Mouse (Mus musculus): Measurements from ENCODE around the gene Slco4a1. TPM values are rescaled to one million over a fixed set of nuclear protein-coding genes. Genes with fewer than 3 reads are reported as not detected.

The Slco4a1 gene
- total RNA-seq, 2 experiments from 2014 or later: 0.15 to 1.2 TPM

DNA sequence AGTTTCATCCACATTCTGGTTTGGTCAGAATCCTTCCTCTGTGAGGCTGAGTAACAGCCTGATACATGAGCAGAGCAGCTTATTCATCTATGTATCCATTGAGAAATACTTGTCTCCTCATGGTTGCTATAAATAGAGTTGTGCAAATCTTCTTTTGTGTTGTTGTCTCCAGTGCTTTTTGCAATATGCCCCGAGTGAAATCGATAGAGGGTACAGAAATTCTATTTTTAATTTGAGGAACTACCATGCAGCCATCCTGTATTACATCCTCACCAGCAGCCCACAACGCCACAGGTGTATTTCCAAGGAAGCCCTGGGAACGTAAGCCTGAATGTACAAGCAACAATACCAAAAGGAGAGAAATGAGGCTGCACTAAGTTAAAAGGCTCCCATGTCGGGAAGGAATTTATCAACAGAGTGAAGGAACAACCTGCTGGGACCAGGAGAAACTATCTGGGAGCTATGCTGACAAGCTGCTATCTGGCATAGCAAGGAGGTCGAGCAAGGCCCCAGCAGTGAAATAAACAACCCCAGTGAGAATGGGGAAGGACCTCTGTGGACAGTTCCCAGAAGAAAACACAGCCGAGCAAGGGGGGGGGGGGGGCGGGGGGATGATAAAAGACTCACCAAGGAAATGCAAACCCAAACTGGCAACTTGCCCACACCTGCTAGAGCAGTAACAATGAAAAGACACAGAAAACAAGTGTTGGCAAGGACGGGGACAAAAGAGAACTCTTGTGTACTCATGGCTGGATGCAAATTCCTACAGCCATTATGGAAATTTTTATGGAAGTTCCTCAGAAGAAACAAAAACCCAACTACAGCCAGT lies 10.9 kb upstream of the Slco4a1 start:
- intact Hi-C loops (cut with DNase I): no loop called here
- no peak for DNase-seq

DNA sequence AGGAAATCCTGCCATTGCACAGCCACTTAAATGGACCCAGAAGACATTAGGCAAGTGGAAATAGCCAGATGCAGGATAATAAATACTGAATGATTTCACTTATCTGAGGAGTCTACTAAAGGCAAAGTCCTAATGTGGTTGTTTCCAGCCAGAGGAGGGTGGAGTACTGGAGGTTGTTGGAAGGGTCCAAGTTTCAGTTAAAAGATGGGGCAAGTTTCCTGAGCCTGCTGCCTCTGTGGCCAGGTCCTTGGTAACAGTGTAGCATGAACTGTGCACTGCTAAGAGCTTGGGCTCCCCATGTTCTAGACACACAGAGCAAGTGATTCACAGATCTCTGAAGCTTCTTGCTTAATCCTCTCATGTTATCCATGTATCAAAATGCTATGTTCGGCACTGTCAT lies 10.1 kb upstream of the Slco4a1 start:
- no peak for DNase-seq
- intact Hi-C loops (cut with DNase I): no loop called here

DNA sequence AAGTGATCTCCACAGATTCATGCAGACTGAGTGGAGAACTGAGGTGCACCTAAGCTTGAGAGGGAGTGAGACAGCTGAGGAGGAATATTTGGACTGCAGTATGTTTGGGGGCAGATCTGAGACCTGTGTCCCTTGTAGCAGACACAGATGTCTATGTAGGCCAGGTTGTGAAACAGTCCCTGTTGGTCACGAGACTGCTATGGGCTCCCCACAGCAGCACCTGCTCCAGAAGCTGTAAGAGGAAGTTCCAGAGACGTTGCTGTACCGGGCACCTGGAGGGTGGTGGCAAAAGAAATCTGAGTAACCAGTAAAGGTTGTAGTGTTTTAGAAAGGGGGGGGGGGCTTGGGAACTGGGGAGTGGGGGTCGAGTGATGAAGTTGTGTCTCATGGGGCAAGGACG lies 7.0 kb upstream of the Slco4a1 start:
- intact Hi-C loops (cut with DNase I): no loop called here
- DNase-seq: no peak

DNA sequence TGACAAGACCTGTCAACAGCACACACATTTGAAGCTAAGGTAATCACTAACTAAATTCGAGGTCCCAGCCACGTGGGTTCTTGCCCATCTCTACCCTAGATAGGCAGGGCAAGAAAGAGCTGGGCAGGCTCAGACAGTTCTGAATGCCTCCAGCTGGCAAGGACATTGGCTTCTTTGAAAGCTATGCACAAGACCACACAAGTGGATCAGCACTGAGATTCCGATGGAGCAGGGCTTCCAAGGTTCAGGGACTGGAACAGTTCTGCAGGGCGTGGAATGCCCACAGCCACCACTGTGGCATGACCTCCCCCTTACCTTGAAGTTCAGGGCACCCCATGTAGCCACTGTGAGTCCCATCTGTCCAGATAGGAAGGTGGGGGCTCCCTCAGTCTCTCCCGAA lies 5.5 kb upstream of the Slco4a1 start:
- DNase-seq: no peak

DNA sequence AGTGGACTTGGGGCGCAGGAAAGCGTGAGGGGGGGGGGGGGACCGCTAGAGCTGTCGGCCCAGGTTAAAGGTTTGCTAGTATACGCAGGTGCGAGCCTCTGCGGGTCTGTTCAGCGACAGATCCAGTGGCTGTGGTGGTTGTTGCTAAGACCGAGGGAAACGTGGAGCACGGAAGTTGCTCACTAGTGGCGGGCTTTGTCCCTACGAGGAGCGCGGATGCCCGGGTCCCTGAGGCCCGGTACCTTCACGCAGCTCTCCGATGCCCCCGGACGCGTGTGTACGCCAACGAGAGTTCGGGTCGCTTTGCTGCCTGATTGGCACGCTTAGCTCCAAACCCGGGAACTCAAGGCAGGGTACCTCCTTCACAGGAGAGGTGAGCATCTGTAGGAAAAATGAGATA lies 660 bp downstream of the Slco4a1 start:
- intact Hi-C loops (cut with DNase I): no loop called here
- DNase-seq: no peak

More for the DNA sequence above, 5.5 kb upstream of the Slco4a1 start:
- intact Hi-C loops (cut with DNase I): no loop called here

DNA sequence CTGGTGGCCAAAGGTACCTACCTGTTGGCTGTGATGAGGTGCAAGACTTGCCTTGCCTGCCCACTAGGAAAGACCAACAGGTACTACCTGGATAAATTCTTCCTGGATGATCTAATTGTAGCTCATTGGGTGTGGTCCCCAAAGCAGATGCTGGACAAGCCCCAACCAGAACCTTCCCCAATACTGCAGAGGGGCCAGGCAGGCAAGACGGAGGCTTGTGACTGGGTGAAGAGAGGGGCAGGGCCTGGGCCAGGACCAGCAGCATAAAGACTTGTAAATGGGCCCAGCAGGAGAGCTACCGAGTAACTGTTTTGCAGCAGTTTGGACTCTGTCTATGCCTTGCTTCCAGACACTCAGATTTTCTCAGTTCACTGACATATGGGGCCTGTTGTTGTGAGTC lies 1.6 kb downstream of the Slco4a1 start:
- intact Hi-C loops (cut with DNase I): no loop called here
- DNase-seq: no peak

DNA sequence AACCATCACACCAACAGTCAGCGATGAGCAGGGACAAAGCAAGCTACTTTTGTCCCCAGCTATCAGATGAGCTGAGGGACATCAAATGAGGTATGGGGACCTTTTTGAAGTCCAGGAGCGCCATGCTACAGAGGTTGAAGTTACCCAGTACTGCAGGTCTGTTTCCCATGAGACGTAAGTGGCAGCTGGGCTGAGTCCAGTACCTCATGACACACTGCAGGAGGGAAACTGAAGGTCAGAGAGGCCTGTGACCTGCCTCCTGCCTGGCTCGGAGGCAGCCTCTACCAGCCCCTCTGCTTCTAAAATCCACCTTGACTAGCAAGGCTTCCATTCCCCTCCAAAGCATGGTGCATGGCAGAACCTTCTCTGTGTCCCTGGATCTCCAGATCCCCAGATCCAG lies 3.4 kb downstream of the Slco4a1 start:
- intact Hi-C loops (cut with DNase I): no loop called here
- DNase-seq: no peak

DNA sequence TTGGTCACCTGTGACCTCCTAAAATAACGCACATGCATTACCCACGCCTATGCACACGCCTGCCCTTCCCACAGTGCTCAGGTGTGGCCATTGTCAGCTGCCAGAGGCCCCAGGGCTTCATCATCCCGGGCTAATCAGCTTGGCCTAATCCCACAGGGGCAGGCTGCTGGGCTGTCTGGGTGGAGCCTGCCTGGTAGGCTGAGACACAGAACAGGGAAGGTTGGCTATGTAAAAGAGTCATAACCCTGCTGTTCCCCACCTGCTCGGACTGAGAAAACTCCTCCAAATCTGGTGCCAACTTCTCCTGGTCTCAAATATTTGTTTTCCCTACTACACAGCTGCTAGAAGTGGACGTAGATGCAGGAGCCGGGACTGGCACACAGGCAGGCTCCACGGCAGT lies 4.8 kb downstream of the Slco4a1 start:
- intact Hi-C loops (cut with DNase I): no loop called here

DNA sequence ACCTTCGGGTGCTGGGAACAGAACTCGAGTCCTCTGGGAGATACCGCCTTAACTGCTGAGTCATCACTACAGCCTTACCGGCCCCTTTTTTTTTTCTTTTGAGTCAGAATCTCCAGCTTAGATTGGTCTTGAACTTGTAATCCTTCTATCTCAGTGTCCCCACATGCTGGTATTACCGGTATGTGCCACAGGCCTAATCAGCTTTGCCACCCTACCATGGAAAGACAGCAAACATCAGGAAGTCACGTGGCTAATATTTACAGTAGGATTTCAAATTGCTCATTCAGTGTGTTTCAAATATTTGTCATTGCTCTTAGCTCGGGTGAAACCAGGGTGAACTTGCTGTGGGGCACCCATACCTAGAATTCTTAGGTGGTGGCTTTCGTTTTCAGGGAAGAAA lies 6.5 kb downstream of the Slco4a1 start:
- intact Hi-C loops (cut with DNase I): no loop called here
- DNase-seq: no peak

More for the DNA sequence above, 4.8 kb downstream of the Slco4a1 start:
- DNase-seq: no peak

DNA sequence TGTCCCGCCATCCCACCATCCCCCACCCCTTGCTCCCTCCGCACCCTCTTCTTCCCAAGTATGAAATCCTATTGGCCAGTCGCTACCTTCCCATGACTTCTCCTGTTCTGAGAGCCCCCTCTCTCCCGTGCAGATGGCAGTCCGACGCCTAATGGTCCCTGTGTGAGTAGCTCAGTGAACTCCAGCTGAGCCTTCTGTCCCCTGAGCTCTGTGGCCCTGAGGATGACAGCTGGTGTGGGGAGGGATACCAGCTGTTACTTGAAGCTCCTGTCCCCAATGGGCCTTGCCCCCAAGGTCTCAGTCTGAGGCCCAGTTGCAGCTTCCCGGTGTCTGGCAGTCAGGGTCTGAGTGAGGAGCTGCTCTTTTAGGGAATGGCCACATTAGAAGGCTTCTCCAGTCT lies 10.5 kb downstream of the Slco4a1 start:
- DNase-seq: no peak
- intact Hi-C loops (cut with DNase I): no loop called here

DNA sequence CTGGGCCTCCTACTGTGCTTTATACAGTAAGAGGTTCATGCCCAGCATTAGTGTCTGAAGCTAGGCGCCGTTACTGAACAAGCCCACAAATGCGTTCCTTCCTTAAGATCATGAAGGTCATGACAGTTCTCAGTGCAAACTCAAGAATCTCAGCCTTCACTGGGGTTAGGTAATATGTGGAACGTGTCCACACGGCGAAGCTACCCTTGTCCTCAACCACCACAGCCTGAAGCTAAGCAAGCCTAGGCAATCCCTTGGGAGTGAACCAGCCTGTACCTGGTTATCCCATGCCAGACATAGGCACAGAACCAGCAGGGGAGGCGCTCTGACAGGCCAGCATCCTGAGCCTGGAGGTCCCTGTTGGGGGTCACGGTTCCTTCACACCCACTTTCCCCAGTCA lies 12.8 kb downstream of the Slco4a1 start:
- intact Hi-C loops (cut with DNase I): no loop called here
- no peak for DNase-seq

DNA sequence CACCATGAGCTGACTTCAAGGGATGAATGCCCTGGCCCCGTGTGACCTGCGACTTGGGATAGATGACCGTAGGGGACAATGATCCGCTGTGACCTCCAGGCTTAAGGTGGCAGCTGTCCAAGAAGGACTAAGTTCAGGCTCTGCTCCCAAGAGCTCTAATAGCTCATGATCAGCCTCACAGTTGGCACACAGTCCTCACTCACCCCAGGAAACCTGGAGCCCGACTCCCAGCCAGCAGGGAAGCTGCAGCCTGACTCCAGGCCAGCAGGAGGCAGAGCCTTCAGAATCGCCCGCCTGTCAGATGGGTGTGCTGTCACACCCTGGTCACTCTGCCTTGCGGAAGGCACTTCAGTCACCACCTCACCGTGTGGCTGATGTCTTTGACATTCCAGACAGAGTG lies 13.7 kb downstream of the Slco4a1 start:
- peak; percentile 37 to 56 for DNase-seq

DNA sequence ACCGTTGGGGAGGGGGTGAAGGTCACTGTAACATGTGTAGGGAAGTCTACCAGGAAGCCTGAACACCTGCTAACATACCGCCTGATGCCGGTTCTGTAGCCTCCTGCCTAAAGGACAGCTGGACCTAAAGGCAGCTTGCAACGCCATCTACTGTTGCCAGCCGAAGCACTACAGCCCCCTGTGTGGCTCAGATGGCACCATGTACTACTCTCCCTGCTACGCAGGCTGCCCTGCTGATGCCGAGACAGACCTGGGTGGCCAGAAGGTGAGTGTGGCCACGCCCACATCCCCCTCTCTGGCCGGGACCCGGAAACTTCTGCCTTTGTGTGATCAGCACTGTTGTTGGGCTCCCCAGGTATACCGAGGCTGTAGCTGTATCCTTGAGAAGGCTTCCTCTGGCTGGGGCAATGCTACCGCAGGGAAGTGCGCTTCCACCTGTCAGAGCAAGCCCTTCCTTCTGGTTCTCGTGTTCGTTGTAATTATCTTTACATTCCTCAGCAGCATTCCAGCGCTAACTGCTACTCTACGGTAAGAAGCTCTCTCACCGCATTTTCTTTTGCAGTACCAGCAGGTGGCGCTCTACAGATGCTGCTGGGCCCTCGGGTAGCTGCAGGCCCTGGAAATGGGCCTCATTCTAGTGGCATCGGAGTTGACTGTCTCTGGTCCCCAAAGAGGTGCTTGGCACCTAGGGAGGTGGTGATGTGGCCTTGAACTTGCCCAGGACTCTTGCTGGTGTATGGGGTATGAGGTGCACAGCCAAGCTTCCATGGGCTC lies 16.4 kb downstream of the Slco4a1 start:
- intact Hi-C loops (cut with DNase I): loop anchor here (1.0 to 5.0 kb wide), 3 partner anchors 106 to 306 kb away; no protein-coding TSS in a partner anchor
- peak; percentile 21 to 52 for DNase-seq

More for the DNA sequence above, 13.7 kb downstream of the Slco4a1 start:
- intact Hi-C loops (cut with DNase I): loop anchor here (5.0 kb wide), 1 partner anchor 278 kb away; no protein-coding TSS in a partner anchor

DNA sequence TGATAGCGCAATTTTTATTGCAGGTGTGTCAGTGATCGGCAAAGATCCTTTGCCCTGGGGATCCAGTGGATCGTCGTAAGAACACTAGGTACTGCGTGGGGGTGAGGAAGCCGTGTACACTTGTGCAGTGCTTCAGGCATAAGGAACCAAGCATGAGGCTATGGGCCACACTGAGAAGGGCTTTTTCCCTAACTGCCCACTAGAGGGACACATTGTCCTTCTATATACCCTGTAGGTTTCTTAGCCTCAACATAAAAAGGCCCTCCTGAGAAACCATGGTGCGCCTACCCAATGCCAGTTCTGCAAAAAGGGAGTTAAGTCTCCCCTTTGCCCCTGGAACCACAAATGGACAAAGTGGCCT lies 17.0 kb downstream of the Slco4a1 start:
- DNase-seq: peak; percentile 69 to 72
- intact Hi-C loops (cut with DNase I): loop anchor here (1.0 to 5.0 kb wide), 3 partner anchors 105 to 306 kb away; no protein-coding TSS in a partner anchor

DNA sequence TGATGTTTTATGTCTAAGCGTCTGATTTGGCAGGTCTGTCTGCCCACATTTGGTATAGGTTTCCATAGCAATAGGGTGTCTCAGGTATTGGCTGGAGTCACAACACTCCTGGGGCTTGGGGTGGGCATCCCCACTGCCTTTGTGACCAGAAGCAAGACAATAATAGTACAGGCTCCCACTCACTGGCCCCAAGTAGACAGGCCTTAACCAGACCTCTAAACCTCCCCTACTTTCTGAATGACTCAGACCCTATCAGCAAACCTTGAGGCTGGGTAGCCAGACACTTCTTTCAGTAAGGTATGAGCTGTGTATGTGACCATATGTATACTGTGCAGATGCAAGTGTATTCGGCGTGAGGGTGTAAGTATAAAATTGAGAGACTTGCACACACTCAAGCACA lies 18.8 kb downstream of the Slco4a1 start:
- intact Hi-C loops (cut with DNase I): loop anchor here (5.0 kb wide), 1 partner anchor 272 kb away; no protein-coding TSS in a partner anchor
- no peak for DNase-seq

DNA sequence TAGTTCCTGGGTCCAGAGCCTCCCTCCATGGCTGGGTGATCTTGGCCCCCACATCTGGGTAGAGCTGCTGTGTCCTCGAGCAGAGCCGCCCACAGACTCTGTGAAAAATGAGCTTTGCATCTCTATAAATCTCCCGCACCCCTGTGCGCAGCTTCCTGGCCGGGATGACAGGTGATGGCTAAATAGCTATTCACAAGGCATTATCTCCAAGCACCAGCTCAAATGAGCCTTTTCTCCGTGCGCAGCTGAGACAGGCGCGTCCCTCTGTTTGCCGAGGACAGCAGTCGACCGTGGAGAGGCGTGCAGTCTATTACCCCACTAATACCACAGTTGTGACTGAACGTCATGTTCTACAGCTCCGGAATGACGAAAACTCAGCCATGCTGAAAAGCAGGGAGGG lies 26.2 kb downstream of the Slco4a1 start:
- intact Hi-C loops (cut with DNase I): no loop called here
- DNase-seq: no peak

DNA sequence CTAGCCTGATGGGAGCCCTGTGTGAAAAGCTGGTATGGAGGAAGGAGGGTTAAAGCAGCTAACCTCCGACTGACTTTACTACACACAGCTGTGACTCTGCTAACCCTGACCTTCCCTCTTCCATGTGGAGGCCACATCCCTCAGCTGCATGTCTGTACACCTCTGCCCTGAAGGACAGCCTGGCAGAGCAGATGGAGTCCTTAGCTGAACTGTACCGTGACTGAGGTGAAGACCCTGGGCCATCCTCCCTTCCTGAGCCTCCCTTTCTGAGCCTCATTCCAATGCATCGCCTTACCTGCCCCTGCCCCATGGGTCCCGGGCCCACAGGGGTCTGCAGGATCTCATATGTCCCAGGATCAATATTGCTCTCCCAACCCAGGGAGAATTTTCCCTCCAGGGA lies 28.8 kb downstream of the Slco4a1 start:
- no peak for DNase-seq
- intact Hi-C loops (cut with DNase I): no loop called here

DNA sequence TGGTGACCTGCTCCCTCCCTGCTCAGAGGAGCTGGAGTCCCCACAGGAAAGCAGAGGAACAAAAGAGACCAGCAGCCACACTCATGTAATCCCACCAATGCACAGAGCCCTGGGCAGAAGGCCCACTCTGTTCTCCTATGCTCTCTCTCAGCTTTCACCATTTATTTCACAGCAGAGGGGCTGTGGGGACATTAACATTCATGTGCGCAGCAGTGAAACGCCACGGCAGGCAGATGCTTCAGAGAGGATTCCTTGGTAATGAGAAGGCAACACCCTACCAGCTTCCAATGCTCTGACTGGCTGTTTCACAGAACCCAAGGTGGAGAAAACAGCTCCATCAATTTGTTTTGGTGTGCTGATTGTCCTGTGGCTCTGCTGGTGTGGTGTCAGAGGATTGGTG lies 29.3 kb downstream of the Slco4a1 start:
- intact Hi-C loops (cut with DNase I): no loop called here
- no peak for DNase-seq

DNA sequence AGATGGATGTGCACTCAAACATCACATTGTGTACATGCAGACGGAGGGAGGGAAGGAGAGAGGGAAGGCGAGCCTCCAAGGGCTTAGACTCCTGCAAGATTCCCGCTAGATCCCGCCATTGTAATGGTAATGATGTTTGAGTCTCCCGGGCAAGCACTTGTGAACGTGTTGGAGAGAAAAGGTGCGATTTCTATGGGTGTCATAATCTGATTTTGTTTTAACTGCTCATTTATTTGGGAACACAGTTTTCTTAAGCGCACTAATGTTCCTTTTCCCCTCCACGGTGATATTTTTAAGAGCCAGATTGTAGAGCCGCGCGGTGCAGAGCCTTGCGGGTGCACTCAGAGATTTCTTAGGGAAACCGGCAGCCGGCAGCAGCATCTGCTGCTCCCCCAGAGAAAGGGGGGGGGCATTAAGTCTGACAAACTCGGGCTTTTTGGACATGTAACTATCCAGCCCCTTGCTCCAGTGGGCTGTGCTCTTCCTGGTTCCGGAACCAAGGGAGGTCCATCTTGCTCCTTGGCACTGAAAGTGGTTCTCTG lies 32.2 kb downstream of the Slco4a1 start:
- DNase-seq: no peak
- intact Hi-C loops (cut with DNase I): no loop called here

DNA sequence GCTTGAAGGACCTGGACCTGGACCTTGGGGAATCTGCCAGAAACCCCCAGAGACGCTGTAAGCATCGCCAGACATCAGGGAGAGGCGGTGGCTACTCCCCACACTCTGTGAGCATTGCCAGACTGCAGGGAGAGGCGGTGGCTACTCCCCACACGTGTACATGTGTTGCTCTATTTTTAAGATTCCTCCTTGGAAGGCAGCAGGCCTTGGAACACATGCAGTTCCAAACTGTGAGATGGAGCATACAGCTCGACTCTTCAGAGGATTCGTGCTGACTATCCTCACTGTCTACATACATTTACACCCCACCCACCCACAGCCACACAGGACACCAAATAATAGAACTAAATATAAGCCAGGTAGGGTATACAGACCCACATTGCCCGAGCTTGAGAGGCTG lies 39.9 kb downstream of the Slco4a1 start:
- no peak for DNase-seq
- intact Hi-C loops (cut with DNase I): no loop called here

DNA sequence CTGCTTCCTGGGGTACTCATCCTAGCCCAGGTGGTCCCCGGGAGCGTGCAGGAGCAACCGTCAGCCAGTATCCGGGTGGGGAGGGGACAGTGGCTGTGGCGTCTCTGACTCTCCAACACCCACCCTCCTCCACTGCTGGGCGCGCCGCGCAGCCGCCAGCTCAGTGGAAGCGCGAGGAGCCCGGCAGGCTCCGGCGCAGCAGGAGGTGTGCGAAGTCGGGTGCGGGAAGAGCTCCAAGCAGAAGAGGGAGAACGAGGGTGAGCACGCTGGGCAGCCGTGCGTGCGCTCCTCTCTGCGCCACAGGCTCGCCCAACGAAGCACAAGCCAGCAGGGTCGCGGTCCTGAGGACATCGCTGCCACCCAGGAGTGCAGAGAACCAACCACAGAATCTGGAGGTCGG lies 43.7 kb downstream of the Slco4a1 start, which contains the start of gene Ntsr1:
Ntsr1 (plus strand) TSS at position 236 of the 400 bp plus-strand sequence.
- DNase-seq: no peak
- intact Hi-C loops (cut with DNase I): no loop called here

Measured in heart, postnatal 10 days (tissue).